Mouse (Mus musculus) stomach, embryonic 15.5 days (tissue): ENCODE results near the gene Lzts2. TPM values are rescaled to one million over a fixed set of nuclear protein-coding genes. Genes with fewer than 3 reads are reported as not detected.
"Not testable (repeated sequence)": the region's sequence is repeated elsewhere in the genome, so short reads cannot be mapped to it uniquely, and the experiment has no call there.

Experiments used
- ATAC-seq: fragments of 200-750 bp; cut with Nextera tagmentation; 2 replicates; pipeline ENCODE4 v1.8.0; 2017; ENCODE audit warnings: low read depth, moderate number of reproducible peaks, moderate TSS enrichment; ENCODE audit not compliant: insufficient read depth, low FRiP score
- H3K27ac ChIP-seq: fragments of 300-500 bp; sonication (generic); 2 replicates; pipeline ENCODE4 v1.5.1; 2015; ENCODE audit warnings: mild to moderate bottlenecking, inconsistent platforms
- H3K27me3 ChIP-seq: fragments of 300-500 bp; sonication (generic); replicated peaks from 2 replicates; pipeline ENCODE4 v1.6.1; 2015; ENCODE audit warnings: inconsistent platforms
- H3K36me3 ChIP-seq: fragments of 300-500 bp; sonication (generic); 2 replicates; pipeline ENCODE4 v1.6.1; 2015; ENCODE audit warnings: inconsistent platforms
- H3K4me1 ChIP-seq: fragments of 300-500 bp; sonication (generic); 2 replicates; pipeline ENCODE4 v1.6.1; 2015; ENCODE audit warnings: inconsistent platforms
- H3K4me2 ChIP-seq: fragments of 300-500 bp; sonication (generic); 2 replicates; pipeline ENCODE4 v1.6.1; 2015; ENCODE audit warnings: mild to moderate bottlenecking, inconsistent platforms
- H3K4me3 ChIP-seq: fragments of 300-500 bp; sonication (generic); replicated peaks from 2 replicates; pipeline ENCODE4 v1.5.1; 2015; ENCODE audit warnings: inconsistent platforms
- H3K9ac ChIP-seq: fragments of 300-500 bp; sonication (generic); 2 replicates; pipeline ENCODE4 v1.6.1; 2015; ENCODE audit warnings: inconsistent platforms
- H3K9me3 ChIP-seq: fragments of 300-500 bp; sonication (generic); 2 replicates; pipeline ENCODE4 v1.6.1; 2016; ENCODE audit warnings: inconsistent platforms
- WGBS: fragments of 180-500 bp; shearing (Covaris S2); methylation state at CpG from one replicate; pipeline ENCODE4 v1.1.7; 2015; 5-methylcytosine and 5-hydroxymethylcytosine counted together
- polyA plus RNA-seq: library from polyadenylated mRNA; unstranded; fragments of >200 nt; fragmentation: Nextera tagmentation; extraction: Ambion mirVana; gene quantifications from 2 replicates; pipeline ENCODE4 v1.2.1, GENCODE M21; 2015

The Lzts2 gene
- polyA plus RNA-seq, 1 experiment from 2014 or later = 65.5 TPM

DNA sequence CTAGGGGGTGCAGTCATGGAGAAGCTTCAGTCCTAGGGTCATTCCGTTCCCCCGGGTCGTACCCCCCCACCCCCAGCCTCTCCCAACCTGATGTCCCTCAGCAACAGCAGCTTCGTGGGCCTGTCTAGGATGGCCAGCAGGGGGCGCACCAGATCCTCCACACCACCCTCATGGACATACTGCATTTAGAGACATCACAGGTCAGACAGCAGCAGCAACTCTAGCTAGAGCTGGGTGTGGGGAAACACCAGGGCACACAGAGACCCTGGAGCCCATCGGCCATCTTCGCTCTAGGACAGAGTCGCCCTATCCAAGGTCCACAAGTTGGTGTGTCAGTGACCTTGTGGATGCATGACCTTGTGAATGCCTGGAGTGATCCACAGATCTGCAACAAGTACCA lies 15.9 kb downstream of the Lzts2 start:
- Histone ChIP-seq H3K27ac (no peak overlapping the region), H3K4me2 (no peak overlapping the region), H3K27me3 (no peaks in the 10 kb centered on the region), H3K9ac (no peak overlapping the region), H3K36me3 (peaks cover 18% of the 10 kb centered on the region), H3K4me1 (peaks cover 32% of the 10 kb centered on the region), H3K9me3 (no peaks in the 10 kb centered on the region), H3K4me3 (no peak overlapping the region)
- ATAC-seq = no peak
- 29% methylated on average over 8 of the region's 8 CpGs for WGBS

DNA sequence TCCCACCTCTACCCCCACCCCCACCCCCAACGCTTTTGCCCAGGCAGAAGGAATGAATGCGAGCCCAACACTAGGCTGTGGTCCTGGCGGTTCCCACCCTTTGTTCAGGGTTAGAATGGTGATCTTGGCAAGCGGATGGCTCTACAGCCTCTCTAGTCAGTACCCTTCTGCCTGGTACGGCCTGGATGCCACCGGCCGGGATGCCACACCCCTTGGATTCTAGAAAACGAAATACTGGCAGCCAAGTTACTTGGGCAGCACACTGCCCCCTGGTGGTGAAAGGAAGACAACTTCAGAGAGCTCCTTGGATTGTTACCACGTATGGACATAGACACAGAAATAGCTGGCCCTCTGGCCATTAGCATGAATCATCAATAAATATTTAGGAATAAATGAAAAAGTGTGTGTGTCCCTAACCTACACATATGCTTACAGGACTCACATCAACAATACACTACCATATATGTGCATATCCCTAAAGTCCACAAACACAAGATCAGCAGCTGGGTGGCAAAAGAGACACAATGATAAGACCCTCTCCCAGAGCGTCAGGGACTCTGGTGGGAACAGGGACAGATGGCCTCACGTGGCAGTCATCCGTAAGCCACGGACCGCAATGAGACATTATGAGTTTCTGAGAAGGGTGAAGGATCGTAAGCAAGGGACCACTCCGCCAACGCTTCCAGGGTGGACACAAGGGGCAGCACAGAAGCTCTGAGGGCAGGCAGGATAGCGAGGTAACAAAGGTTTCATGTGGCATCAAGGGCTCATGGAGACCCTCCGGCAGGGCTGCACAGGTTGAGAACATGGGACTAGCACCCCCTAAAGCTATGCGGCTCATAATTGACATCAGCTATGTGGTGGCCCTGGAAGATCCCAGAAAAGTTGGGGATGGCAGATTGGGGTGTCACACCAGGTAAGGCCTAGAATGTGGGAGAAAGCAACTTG lies 16.8 kb downstream of the Lzts2 start:
- no peak overlapping the region for H3K27ac ChIP-seq
- peaks cover 10% of the 10 kb centered on the region for H3K36me3 ChIP-seq
- no peaks in the 10 kb centered on the region for H3K9me3 ChIP-seq
- no peak overlapping the region for H3K9ac ChIP-seq
- H3K4me3 ChIP-seq = no peak overlapping the region
- H3K27me3 ChIP-seq = no peaks in the 10 kb centered on the region
- ATAC-seq = no peak
- 42% methylated on average over 20 of the region's 20 CpGs for WGBS
- H3K4me1 ChIP-seq = peaks cover 32% of the 10 kb centered on the region
- H3K4me2 ChIP-seq = peak overlapping the region; percentile 47

DNA sequence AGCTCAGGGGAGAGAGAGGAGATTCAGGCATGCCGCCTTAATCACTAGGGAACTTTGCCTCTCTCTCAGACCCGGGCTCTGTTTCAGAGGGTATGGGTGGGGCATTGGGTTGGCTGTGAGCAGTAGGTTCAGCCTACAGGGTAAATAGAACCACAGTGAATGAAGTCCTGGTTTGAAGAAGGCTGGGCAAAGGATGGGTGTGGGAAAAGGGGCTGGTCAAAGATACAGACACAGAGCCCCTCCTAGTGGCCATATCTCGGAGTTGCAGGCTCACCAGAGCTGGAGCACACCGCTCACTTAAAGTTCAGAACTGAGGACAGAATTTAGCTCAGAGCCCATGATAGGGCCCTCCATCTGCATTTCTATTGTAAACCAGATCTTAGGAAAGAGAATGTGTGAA lies 17.6 kb downstream of the Lzts2 start:
- no peak overlapping the region for H3K27ac ChIP-seq
- WGBS = 15% methylated on average over 4 of the region's 4 CpGs

DNA sequence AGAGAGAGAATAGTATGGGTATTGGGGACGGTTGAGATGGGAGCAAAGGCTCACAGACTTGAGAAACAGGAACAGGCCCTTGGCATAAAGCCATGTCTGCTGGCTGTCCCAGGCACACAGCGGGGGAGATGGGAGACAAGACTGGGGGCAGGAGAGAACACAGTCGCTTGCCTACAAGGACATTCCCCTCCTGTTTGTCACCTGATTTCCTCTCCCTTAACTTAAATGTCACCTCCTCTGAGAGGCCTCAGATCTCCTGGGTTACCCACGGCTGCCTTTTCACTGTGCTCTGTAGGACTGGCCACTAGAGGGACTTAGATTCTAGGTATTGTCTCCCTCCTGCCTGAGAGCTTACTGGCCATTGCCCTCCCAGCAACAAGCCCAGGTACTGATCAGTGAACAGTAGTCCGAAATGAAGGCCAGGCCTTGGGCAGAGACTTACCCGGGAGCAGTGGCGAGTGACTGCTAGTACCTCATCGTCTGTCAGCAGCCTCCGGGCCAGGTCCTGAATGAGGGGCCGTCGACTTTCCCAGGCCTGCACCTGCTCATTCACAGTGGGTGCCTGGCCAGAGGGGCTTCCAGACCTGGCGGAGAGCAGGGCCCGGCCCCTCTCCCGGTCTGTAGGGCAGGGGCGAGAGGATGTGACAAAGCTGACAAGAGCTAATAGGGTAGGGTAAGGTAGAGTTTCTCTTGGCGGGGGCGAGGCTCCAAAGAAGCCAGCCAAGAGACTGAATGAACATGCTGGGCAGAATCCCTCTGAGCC lies 18.5 kb downstream of the Lzts2 start:
- Histone ChIP-seq H3K9me3 (no peaks in the 10 kb centered on the region), H3K36me3 (no peaks in the 10 kb centered on the region), H3K27ac (no peak overlapping the region), H3K9ac (no peak overlapping the region), H3K4me2 (no peak overlapping the region), H3K4me3 (no peak overlapping the region), H3K4me1 (peaks cover 27% of the 10 kb centered on the region), H3K27me3 (no peaks in the 10 kb centered on the region)
- 55% methylated on average over 17 of the region's 17 CpGs for WGBS
- ATAC-seq = no peak

More for the DNA sequence above, 17.6 kb downstream of the Lzts2 start:
- H3K9me3 ChIP-seq = no peaks in the 10 kb centered on the region
- H3K36me3 ChIP-seq = 0 out of 2 replicates have a peak, but pooled peaks cover 3% of the 10 kb centered on the region
- no peaks in the 10 kb centered on the region for H3K27me3 ChIP-seq
- no peak overlapping the region for H3K4me3 ChIP-seq
- no peak overlapping the region for H3K4me2 ChIP-seq
- H3K4me1 ChIP-seq = peaks cover 32% of the 10 kb centered on the region
- no peak overlapping the region for H3K9ac ChIP-seq
- peak; percentile 76 for ATAC-seq

DNA sequence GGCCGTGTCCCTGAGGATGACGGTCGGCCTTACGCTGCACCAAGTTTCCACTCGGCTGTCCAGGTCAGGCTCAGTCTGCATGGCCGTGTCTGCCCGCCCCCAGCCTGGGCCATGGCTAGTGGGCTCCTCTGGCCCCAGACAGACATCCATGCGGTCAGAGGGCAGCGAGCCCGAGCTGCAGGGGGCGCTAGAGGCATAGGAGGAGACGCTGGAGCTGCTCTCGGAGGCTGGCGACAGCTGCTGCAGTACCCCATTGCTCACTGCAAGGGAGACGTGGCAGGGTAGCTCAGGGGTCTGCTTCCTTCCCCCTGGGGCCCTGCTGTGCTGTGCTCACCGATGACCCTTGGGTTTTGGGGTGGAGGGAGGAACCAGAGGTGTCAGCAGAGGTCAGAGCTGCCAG lies 22.7 kb downstream of the Lzts2 start:
- no peak for ATAC-seq
- WGBS = 35% methylated on average over 16 of the region's 16 CpGs
- no peak overlapping the region for H3K27ac ChIP-seq
- H3K9me3 ChIP-seq = no peaks in the 10 kb centered on the region
- H3K4me1 ChIP-seq = peaks cover 7% of the 10 kb centered on the region; the same call in 1 of the 2 replicates
- no peak overlapping the region for H3K4me3 ChIP-seq
- no peak overlapping the region for H3K4me2 ChIP-seq
- H3K27me3 ChIP-seq = peaks cover 10% of the 10 kb centered on the region; the same call in 1 of the 2 replicates
- no peaks in the 10 kb centered on the region for H3K36me3 ChIP-seq
- H3K9ac ChIP-seq = no peak overlapping the region

DNA sequence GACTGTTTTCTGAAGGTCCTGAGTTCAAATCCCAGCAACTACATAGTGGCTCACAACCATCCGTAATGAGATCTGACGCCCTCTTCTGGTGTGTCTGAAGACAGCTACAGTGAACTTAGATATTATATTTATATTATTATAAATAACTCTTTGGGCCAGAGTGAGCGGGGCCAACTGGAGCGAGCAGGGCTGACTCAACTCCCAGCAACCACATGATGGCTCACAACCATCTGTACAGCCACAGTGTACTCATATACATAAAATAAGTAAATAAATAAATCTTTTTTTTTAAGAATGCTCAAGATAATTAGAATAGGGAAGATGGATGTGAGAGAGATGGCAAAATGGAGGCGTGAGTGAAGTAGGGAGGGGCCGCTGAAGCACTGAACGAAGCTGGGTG lies 24.0 kb downstream of the Lzts2 start:
- H3K27ac ChIP-seq, H3K36me3 ChIP-seq, H3K4me3 ChIP-seq, H3K4me1 ChIP-seq, H3K9me3 ChIP-seq, H3K9ac ChIP-seq, H3K27me3 ChIP-seq, H3K4me2 ChIP-seq, ATAC-seq: not testable (repeated sequence)
- 81% methylated on average over 7 of the region's 7 CpGs for WGBS

DNA sequence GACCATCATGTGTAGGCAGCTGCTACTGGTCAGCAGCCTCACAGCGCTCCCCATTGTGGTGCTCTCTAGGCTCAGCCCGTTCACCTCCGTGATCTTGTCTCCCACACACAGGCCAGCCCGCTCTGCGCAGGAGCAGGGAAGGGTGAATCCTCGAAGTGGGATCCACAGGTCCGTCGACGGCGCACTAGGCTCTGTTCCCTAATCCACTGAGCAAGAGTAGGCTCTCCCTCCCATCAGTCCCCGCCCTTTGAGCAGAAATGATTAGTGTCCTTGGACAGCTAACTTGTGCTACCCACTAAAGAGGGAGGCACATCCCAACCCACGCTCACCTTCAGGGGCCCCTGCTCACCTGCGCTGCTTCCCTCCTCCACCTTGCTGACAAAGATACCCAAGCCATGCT lies 26.0 kb downstream of the Lzts2 start:
- Histone ChIP-seq H3K4me3 (no peak overlapping the region), H3K9ac (no peak overlapping the region), H3K36me3 (no peaks in the 10 kb centered on the region), H3K27ac (no peak overlapping the region), H3K27me3 (peaks cover 20% of the 10 kb centered on the region), H3K4me2 (no peak overlapping the region), H3K4me1 (no peaks in the 10 kb centered on the region), H3K9me3 (no peaks in the 10 kb centered on the region)
- WGBS = 46% methylated on average over 13 of the region's 13 CpGs
- no peak for ATAC-seq

DNA sequence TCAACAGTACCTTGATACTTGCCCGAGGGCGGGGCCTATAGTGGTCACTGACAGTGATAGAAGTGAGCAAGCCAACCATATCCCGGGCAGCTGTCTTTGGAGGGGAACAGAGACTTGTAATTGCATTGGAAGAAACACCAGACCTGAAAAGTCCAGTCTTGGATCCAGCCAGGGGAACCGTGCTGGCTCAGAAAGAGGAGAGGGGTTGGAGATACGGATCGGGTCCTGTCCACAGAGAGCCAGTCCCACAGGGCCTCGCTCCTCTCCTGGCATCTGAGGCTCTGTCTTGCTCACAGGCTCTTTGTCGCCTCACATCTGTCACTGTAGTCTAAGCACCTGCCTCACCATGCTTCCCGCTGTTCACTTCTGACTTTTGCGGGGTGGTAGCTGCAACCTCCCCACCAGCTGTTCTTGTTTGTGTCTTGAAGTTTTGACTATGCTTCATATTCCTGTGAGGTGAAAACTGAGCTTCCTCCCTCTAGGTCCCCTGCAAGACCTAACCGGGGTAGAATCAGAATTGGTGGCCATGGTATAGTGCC lies 30.2 kb downstream of the Lzts2 start:
- no peaks in the 10 kb centered on the region for H3K9me3 ChIP-seq
- no peak overlapping the region for H3K4me3 ChIP-seq
- no peak overlapping the region for H3K4me2 ChIP-seq
- H3K4me1 ChIP-seq = peaks cover 30% of the 10 kb centered on the region
- WGBS = 63% methylated on average over 11 of the region's 11 CpGs
- H3K27me3 ChIP-seq = peaks cover 27% of the 10 kb centered on the region
- H3K36me3 ChIP-seq = no peaks in the 10 kb centered on the region
- no peak for ATAC-seq
- no peak overlapping the region for H3K9ac ChIP-seq
- H3K27ac ChIP-seq = no peak overlapping the region

DNA sequence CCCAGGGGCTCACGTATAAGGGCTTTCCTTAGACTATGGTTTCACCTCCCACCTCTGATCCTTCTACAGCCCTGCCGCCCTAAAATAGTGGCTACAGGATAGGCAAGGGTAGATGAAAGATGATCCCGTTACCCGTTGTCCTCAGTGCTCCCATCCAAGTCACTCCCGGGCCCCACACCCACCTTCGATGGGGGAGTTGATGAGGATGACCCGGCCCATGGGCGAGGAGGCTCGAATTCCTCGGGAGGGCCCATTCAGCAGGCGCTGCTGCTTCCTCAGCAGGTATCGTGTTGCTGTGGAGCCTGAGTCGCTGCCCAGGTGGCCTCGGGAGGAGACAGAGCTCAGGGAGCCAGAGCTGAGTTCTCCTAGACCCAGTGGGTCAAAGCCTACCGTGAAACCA lies 31.0 kb downstream of the Lzts2 start:
- Histone ChIP-seq H3K4me1 (peaks cover 30% of the 10 kb centered on the region), H3K4me2 (no peak overlapping the region), H3K27ac (no peak overlapping the region), H3K9me3 (no peaks in the 10 kb centered on the region), H3K27me3 (peaks cover 22% of the 10 kb centered on the region), H3K36me3 (no peaks in the 10 kb centered on the region), H3K4me3 (no peak overlapping the region), H3K9ac (no peak overlapping the region)
- 41% methylated on average over 15 of the region's 15 CpGs for WGBS
- no peak for ATAC-seq

DNA sequence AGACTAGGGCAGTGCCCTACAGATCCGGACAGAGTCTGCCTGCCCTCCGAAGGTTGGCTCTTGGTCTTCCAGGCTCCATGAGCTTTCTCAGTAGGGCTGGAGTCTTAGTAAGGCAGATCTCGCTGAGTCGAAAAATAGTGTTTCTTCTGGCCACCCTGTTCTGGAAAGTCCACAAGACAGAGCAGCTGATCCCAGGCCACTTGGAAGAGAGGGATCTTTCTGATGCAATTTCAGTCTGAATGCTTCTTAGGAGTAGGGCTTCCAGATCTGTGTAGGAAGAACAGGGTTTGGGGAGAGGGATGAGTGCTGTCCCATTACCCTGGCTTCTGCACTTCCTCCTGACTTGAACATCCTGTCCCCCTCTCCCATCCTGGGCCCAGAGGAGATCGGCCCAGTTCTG lies 31.4 kb downstream of the Lzts2 start, which contains the start of gene Pdzd7:
TSS of gene Pdzd7 (minus strand) at position 67 of the 400 bp plus-strand sequence.
- Histone ChIP-seq H3K27me3 (peaks cover 18% of the 10 kb centered on the region), H3K36me3 (no peaks in the 10 kb centered on the region), H3K27ac (0 out of 2 replicates have a peak within 1 kb of the TSS, but pooled peaks have one; percentile 95), H3K4me3 (peak within 1 kb of the TSS; percentile 54), H3K9me3 (no peaks in the 10 kb centered on the region), H3K4me2 (peak within 1 kb of the TSS; percentile 92), H3K9ac (no peak within 1 kb of the TSS), H3K4me1 (peaks cover 30% of the 10 kb centered on the region)
- ATAC-seq = no peak
- WGBS = 77% methylated on average over 5 of the region's 5 CpGs

DNA sequence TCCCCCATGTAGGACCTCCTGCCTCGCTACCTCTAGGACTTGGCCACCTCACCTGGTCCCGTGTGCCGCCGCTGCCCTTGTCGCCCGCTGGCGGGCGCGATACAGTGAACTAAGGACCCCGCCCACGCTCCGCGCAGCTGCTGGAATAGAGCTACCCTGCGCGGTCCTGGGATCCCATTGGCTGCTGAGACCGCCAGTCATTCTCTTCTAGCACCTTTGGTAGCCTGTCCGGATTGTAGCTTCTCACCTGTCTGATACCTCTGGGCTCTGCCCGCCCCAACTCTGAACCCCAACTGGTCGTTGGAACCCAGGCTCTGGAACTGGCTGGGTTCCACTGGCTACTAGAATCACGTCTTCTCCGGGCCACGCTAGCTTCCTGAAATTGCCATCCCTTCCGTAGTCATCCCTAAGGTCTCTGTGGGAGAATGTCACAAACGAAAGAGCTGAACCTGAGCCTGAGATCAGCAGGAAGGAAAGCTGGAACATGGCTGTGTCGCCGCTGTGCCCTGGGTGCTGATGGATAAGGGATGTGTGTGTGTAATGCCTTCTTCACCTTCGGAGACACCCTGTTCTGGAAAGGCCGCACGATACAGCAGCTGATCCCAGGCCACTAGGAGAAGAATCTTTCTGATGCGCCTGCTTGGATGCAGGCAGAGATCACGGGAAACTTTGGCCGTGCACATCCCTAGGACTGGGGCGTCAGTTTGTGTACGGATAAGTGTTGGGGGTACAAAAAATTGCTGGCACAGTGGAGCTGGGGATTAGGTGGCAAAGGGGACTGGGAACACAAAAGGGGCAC lies 32.5 kb downstream of the Lzts2 start:
- no peaks in the 10 kb centered on the region for H3K36me3 ChIP-seq
- ATAC-seq = peak; percentile 44; the same call in 1 of the 2 replicates

More for the DNA sequence above, 32.5 kb downstream of the Lzts2 start:
- Histone ChIP-seq H3K4me3 (peak overlapping the region; percentile 54), H3K27me3 (peaks cover 18% of the 10 kb centered on the region), H3K4me1 (peaks cover 30% of the 10 kb centered on the region), H3K27ac (peak overlapping the region; percentile 95), H3K4me2 (peak overlapping the region; percentile 92), H3K9me3 (no peaks in the 10 kb centered on the region), H3K9ac (peak overlapping the region; percentile 47; the same call in 1 of the 2 replicates)
- WGBS = 1% methylated on average over 34 of the region's 34 CpGs
